Mouse (Mus musculus) forebrain, embryonic 10.5 days (tissue): ENCODE data around the gene Abhd11. TPM values are rescaled to one million over a fixed set of nuclear protein-coding genes. Genes with fewer than 3 reads are reported as not detected.
A peak's percentile ranks its signal among the peaks of the same experiment; 100 is the strongest.

ENCODE experiments used
- DNase-seq: peaks from one replicate; pipeline ENCODE4 v3.0.0-alpha.2; 2017; ENCODE audit warnings: low spot score; ENCODE audit errors: extremely low spot score
- H3K27ac ChIP-seq: fragments of 300-500 bp; sonication (generic); 2 replicates; pipeline ENCODE4 v1.5.1; 2016; ENCODE audit warnings: mild to moderate bottlenecking
- H3K27me3 ChIP-seq: fragments of 300-500 bp; sonication (generic); 2 replicates; pipeline ENCODE4 v1.6.1; 2016; ENCODE audit warnings: mild to moderate bottlenecking; ENCODE audit not compliant: poor library complexity, severe bottlenecking
- H3K36me3 ChIP-seq: fragments of 300-500 bp; sonication (generic); replicated peaks from 2 replicates; pipeline ENCODE4 v1.6.1; 2016; ENCODE audit warnings: mild to moderate bottlenecking, moderate library complexity
- H3K4me1 ChIP-seq: fragments of 300-500 bp; sonication (generic); 2 replicates; pipeline ENCODE4 v1.6.1; 2016
- H3K4me3 ChIP-seq: fragments of 300-500 bp; sonication (generic); 2 replicates; pipeline ENCODE4 v1.5.1; 2016; ENCODE audit warnings: mild to moderate bottlenecking, moderate library complexity
- H3K9me3 ChIP-seq: fragments of 300-500 bp; sonication (generic); 2 replicates; pipeline ENCODE4 v1.6.1; 2016; ENCODE audit warnings: mild to moderate bottlenecking, moderate library complexity
- WGBS: fragments of 180-500 bp; shearing (Covaris S2); methylation state at CpG from one replicate; pipeline ENCODE4 v1.1.7; 2016; 5-methylcytosine and 5-hydroxymethylcytosine counted together
- polyA plus RNA-seq: library from polyadenylated mRNA; unstranded; fragments of >200 nt; fragmentation: Nextera tagmentation; extraction: Ambion mirVana; gene quantifications from 2 replicates; pipeline ENCODE4 v1.2.1, GENCODE M21; 2016

Gene Abhd11
- polyA plus RNA-seq, 1 experiment from 2014 or later: 40.8 TPM

DNA sequence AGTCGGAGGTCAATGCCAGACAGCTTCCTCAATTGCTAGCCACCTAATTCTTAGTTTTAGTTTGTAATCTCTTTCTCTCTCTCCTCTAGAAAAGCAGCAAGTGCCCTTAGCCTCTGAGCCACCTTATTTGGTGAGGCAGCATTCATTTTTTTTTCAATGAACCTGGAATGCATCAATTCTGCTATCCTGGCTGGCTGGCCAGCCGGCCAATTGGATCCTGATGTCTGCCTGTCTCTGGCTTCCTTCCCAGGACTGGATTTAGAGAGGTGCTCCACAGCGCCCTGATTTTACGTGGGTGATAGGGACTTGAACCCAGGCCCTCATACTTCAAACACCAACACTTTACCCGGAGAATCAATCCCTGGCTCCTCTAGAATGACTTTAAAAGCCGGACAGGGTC is 10.6 kb upstream of the Abhd11 start:
- Histone ChIP-seq H3K36me3 (no peaks in the 10 kb centered on the region), H3K27me3 (no peaks in the 10 kb centered on the region), H3K4me1 (peaks cover 25% of the 10 kb centered on the region), H3K27ac (0 out of 2 replicates have a peak overlapping the region, but pooled peaks have one; percentile 42), H3K9me3 (no peaks in the 10 kb centered on the region), H3K4me3 (no peak overlapping the region)
- no peak for DNase-seq
- WGBS: 71% methylated on average over 6 of the region's 6 CpGs

- no peak for DNase-seq
- H3K36me3 ChIP-seq: no peaks in the 10 kb centered on the region
- WGBS: 92% methylated on average over 4 of the region's 4 CpGs
- H3K27ac ChIP-seq: no peak overlapping the region
- no peaks in the 10 kb centered on the region for H3K9me3 ChIP-seq
- H3K27me3 ChIP-seq: no peaks in the 10 kb centered on the region
- no peak overlapping the region for H3K4me3 ChIP-seq
- H3K4me1 ChIP-seq: peaks cover 25% of the 10 kb centered on the region
These were observed 9.2 kb upstream of the Abhd11 start for GRCm38 (mm10) chr5:134999797-135000196.

- Histone ChIP-seq H3K27ac (peak overlapping the region; percentile 80), H3K4me3 (peak overlapping the region; percentile 36; the same call in 1 of the 2 replicates), H3K27me3 (no peaks in the 10 kb centered on the region), H3K4me1 (peaks cover 25% of the 10 kb centered on the region), H3K9me3 (no peaks in the 10 kb centered on the region), H3K36me3 (no peaks in the 10 kb centered on the region)
- 44% methylated on average over 16 of the region's 16 CpGs for WGBS
- DNase-seq: no peak
These were observed 8.2 kb upstream of the Abhd11 start for GRCm38 (mm10) chr5:135000751-135001150.

- H3K4me3 ChIP-seq: peak overlapping the region; percentile 36
- peak; percentile 80 for DNase-seq
- H3K4me1 ChIP-seq: peaks cover 25% of the 10 kb centered on the region
- 0% methylated on average over 14 of the region's 14 CpGs for WGBS
- no peaks in the 10 kb centered on the region for H3K36me3 ChIP-seq
- peak overlapping the region; percentile 80 for H3K27ac ChIP-seq
- H3K9me3 ChIP-seq: no peaks in the 10 kb centered on the region
- no peaks in the 10 kb centered on the region for H3K27me3 ChIP-seq
These were observed 7.6 kb upstream of the Abhd11 start for GRCm38 (mm10) chr5:135001309-135001708.

DNA sequence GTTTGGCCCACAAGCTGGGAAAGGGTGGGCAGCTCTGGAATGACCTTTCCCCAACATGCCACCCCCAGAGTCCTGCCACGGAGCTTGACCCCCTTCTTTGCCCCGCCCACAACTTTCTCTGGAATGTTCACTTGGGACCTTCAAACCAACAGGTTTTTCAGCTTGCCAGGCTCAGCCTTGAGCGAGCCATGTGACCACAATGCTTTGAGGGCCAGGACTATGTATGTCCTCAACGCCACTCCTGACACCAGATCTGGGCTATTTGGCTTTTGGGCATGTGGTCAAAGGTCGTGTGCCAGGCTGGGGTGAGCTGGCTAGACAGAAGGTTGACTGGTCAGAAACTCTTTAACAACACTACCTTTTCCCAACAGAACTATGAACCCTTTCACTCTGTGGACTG is 6.8 kb upstream of the Abhd11 start:
- Histone ChIP-seq H3K27ac (0 out of 2 replicates have a peak overlapping the region, but pooled peaks have one; percentile 51), H3K27me3 (no peaks in the 10 kb centered on the region), H3K4me3 (no peak overlapping the region), H3K4me1 (peaks cover 25% of the 10 kb centered on the region), H3K36me3 (no peaks in the 10 kb centered on the region), H3K9me3 (no peaks in the 10 kb centered on the region)
- WGBS: 66% methylated on average over 5 of the region's 5 CpGs
- no peak for DNase-seq

DNA sequence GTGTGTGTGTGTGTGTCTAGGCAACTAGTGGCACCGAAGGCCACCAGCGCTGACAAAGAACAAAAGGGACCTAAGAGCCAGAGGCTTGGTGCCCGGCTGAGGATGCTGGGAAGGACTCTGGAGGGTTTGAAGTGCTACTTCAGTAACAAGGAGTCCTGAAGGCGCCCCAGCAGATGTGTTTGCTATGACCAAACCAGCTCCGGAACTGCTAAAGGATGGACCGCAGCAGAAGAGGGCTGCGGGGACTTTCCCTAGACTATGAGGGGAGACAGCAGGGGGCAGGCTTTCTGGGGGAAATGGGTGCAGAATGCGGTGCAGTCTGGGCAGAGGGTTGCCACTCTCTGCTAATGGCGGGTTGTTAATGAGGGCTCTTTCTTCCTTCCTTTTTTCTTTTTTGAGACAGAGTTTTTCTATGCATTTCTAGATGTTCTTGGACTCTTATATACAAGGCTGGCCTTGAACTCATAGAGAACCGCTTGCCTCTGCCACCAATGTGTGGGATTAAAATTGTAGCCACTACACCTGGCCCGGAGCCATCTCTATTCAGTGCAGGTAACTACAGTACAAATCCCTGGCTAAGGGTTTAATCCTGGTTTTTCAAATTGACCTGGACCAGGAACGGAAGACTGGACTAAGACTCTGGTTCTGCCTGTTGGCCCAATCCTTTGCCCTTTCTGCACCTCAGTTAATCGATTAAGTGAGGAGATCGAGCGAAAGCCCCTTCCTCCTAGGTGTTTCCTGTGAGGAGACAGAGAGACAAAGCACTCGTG is 965 bp upstream of the Abhd11 start:
- DNase-seq: no peak
- peaks cover 44% of the 10 kb centered on the region for H3K4me1 ChIP-seq
- H3K4me3 ChIP-seq: peak overlapping the region; percentile 73
- no peaks in the 10 kb centered on the region for H3K9me3 ChIP-seq
- no peaks in the 10 kb centered on the region for H3K36me3 ChIP-seq
- peaks cover 18% of the 10 kb centered on the region for H3K27me3 ChIP-seq
- 30% methylated on average over 16 of the region's 16 CpGs for WGBS
- peak overlapping the region; percentile 92 for H3K27ac ChIP-seq

DNA sequence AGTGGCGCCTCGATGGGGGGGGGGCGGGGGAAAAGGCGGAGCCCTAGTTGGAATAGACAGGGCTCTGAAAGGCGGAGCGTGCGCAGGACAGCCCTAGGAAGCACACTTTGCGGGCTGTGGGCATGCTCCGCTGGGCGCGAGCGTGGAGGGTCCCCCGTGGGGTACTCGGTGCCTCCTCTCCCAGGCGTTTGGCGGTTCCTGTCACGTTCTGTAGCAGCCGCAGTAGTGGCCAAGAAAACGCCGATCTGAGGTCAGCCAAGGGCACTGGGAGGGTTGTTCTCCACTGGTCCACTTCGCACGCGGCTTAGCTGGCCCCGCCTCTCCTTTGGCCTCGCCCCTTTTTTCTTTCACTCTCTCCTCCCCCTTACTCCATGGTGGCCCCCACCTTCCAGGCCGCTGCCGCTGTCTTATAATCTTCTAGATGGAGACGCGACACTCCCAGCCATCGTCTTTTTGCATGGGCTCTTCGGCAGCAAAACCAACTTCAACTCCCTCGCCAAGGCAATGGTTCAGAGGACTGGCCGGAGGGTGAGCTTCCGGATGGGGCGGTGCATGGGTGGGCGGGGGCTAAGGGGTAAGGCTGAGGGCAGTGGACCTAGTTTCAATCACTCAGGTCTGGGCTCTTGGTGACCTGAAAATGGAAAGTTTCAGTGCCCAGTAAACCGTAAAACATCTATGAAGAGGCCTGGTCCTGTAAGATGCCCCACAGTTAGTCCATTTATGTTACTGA is 803 bp downstream of the Abhd11 start:
- Histone ChIP-seq H3K9me3 (no peaks in the 10 kb centered on the region), H3K4me3 (peak overlapping the region; percentile 73), H3K36me3 (no peaks in the 10 kb centered on the region), H3K27me3 (peaks cover 18% of the 10 kb centered on the region), H3K4me1 (peaks cover 46% of the 10 kb centered on the region), H3K27ac (peak overlapping the region; percentile 92)
- under 1% methylated on average over 37 of the region's 37 CpGs for WGBS
- peak; percentile 89 for DNase-seq

GRCm38 (mm10) chr5:135010320-135010709 is 1.4 kb downstream of the Abhd11 start:
- H3K27me3 ChIP-seq: peaks cover 18% of the 10 kb centered on the region
- peak overlapping the region; percentile 92 for H3K27ac ChIP-seq
- H3K9me3 ChIP-seq: no peaks in the 10 kb centered on the region
- peaks cover 48% of the 10 kb centered on the region for H3K4me1 ChIP-seq
- H3K36me3 ChIP-seq: no peaks in the 10 kb centered on the region
- peak overlapping the region; percentile 73 for H3K4me3 ChIP-seq
- 67% methylated on average over 7 of the region's 7 CpGs for WGBS
- DNase-seq: no peak

DNA sequence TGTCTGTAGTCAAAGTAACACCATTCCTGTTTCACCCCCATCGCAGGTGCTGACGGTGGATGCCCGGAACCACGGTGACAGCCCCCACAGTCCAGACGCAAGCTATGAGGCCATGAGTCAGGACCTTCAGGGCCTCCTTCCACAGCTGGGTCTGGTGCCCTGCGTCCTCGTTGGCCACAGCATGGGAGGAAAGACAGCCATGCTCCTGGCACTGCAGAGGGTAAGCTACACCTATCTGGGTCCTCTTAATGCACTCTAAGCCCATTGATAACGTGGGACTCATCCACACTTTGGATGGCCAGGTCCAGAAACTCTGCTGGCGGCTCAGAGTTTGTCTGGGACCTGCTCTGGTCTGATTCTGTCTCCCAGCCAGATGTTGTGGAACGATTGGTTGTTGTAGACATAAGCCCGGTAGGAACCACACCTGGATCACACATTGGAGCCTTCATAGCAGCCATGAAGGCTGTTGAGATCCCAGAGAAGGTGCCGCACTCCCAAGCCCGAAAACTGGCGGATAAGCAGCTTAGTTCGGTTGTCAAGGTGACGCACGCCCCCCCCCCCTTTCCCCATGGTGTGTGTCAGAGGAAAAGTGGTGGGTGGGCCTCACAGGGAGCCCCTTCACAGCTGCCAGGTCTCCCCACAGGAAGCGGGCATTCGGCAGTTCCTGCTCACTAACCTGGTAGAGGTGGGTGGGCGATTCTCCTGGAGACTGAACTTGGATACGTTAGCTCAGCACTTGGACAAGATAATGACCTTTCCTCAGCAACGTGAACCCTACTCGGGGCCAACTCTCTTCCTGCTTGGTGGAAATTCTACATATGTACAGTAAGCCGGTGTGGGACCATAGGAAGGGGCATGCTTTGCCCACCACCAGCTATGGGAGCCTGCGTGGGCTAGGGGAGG is 2.1 kb downstream of the Abhd11 start:
- 81% methylated on average over 25 of the region's 25 CpGs for WGBS
- H3K9me3 ChIP-seq: no peaks in the 10 kb centered on the region
- H3K36me3 ChIP-seq: no peaks in the 10 kb centered on the region
- DNase-seq: no peak
- peaks cover 55% of the 10 kb centered on the region for H3K4me1 ChIP-seq
- H3K27ac ChIP-seq: no peak overlapping the region
- H3K4me3 ChIP-seq: peak overlapping the region; percentile 73
- peaks cover 18% of the 10 kb centered on the region for H3K27me3 ChIP-seq

DNA sequence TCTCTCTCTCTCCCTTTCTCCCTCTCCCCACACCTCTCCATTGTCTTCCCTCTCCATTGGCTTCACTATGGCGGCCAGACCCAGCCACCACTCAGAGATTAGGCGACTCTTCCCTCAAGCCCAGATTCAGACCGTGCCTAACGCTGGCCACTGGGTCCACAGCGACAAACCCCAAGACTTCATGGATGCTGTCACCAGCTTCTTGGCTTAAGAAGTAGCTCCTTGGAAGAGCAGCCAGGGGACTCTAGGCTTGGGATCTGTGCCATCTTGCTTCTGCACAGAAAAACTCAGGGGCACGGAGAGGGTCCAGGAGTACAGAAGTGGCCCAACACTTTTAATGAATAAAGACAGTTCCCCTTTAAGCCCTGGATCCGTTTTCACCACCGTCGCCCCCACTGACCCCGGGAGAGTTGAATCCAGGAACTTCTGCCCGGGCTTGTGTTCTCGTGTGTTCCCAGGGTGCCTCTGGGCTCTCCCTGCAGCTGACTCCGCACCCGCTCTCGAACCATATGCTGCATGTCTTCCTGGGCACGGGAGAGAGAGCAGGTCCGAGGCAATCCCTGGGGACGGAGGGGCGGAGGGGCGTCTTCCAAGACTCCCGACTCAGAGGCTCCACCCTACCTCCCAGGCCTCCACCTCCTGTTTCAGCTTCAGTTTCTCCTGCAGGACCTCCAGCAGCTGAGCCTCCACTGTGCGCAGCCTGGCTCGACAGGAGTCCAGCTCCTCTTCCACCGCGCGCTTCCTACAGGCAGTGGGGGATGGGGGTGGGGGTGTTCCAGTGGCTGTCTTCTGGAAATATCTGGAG is 3.1 kb downstream of the Abhd11 start:
- peaks cover 18% of the 10 kb centered on the region for H3K27me3 ChIP-seq
- 25% methylated on average over 26 of the region's 26 CpGs for WGBS
- H3K9me3 ChIP-seq: no peaks in the 10 kb centered on the region
- H3K4me1 ChIP-seq: peaks cover 55% of the 10 kb centered on the region
- DNase-seq: no peak
- no peaks in the 10 kb centered on the region for H3K36me3 ChIP-seq
- peak overlapping the region; percentile 73 for H3K4me3 ChIP-seq
- peak overlapping the region; percentile 51 for H3K27ac ChIP-seq

DNA sequence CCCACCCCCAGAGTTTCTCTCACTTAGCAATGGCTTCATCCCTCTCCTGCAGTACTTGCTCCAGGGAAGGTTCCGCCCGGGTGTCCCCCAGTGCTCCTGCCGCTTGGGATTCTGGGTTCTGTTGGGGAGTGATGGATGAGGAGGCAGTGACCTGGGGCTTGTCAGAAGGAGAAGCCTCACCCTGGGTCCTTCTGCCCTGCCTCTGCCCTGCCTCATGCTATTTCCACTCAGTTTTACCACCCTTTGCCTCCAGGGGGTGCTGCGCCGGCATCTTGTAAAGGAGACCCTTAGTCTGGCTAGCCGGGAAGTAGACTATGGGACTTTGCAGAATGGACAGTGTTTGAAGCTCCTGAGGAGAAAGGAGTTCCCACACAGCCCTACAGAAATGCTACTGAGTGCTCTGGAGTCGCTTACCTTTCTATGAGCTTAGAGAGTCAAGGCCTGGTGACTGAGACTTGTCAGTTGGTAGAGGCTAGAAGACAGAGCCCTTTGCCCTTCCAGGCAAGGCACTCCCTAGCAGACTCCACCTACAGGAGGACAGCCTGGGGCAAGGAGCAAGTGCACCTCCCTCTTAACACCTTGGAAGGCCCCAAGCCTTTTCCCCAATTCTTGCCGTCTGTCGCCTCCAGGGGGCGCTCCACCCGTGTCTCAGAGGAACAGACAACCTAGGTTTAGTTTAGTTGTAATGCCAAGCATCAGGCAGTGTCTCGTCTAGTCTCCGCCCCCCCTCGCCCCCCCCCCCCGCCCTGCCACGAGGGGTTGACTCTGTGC is 3.9 kb downstream of the Abhd11 start:
- Histone ChIP-seq H3K27ac (0 out of 2 replicates have a peak overlapping the region, but pooled peaks have one; percentile 20), H3K4me1 (peaks cover 52% of the 10 kb centered on the region), H3K27me3 (peaks cover 18% of the 10 kb centered on the region), H3K9me3 (no peaks in the 10 kb centered on the region), H3K4me3 (peak overlapping the region; percentile 73), H3K36me3 (no peaks in the 10 kb centered on the region)
- DNase-seq: peak; percentile 81
- whole genome bisulfite sequencing: 3% methylated on average over 16 of the region's 16 CpGs
